Mouse (Mus musculus) v-Abl transformed pro-B cells (cell line): ENCODE measurements around the gene Cacna1c.
"Not testable (repeated sequence)": the region's sequence is repeated elsewhere in the genome, so short reads cannot be mapped to it uniquely, and the experiment has no call there.

Source experiments
- in situ Hi-C, 2 experiments: fragments of 400-800 bp; cut with MboI; formaldehyde crosslinking; loops; one replicate each; pipeline ENCODE4 v1.15.1; 2025; ENCODE audit not compliant: unreplicated experiment in 2 of 2

Cacna1c gene

DNA sequence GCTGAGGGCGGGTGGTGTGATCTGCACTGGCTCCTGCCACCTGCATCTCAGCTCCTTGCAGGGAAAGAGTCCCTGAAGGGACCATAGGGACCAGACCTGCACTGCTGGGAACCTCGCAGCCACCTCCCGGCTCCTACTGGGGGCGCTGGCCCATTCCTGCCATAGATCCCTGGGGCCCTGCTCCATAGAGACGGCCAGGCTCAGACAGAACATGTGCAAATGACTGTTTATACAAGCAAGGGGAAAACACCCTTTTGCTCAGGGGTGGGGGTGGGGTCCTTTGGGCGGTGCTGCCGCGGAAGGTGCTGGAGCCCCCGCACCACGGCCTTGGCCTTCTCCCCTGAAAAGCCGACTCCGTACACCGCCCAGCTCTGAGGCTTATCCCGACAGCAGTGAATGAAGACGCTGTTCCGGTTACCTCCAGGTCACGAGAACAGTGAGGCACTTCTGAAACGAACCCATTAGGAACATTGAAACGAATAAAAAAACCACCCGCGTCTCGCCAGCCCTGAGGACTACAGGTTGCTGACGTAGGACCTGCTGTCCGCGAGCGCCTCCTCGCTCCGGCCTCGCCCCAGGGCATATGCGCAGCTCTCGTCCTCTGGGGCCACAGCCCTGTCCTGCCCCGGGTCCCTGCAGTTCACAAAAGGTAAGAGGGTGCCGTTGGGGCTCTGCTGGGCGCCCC lies 602.7 kb downstream of the Cacna1c start:
- in situ Hi-C loops: no loop called here

DNA sequence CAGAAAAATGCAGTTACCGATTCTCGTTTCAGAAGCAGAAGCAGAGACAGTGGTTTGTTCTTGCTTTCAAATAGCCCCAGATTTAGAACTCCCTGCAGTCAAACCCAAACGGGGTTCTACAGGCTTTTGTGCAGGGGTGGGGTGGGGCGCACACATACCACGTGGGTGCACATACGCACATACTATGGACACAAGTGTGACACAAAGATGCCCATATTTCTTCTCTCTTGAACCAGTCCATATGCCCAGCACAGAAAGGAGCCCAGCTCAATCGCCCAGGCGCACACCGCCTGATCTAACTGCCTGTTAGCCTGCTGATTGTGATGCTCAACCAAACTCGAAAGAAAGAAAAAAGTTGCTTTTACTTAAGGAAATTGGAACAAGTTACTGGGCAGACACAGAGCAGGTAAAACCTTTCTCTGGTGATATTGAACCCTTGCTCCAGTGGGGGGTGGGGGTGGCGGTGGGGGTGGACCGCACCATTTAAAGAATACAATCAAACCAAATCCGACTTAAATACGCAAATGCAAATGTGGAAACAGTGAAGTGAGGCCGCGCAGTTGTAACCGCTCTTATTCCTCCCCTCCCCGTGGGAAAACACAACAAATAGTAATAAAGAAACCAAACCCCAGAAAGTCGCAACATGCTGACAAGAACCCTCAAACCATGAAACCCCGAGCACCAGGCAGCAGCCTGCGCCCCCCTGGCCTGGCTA lies 603.4 kb downstream of the Cacna1c start:
- in situ Hi-C loops: no loop called here

DNA sequence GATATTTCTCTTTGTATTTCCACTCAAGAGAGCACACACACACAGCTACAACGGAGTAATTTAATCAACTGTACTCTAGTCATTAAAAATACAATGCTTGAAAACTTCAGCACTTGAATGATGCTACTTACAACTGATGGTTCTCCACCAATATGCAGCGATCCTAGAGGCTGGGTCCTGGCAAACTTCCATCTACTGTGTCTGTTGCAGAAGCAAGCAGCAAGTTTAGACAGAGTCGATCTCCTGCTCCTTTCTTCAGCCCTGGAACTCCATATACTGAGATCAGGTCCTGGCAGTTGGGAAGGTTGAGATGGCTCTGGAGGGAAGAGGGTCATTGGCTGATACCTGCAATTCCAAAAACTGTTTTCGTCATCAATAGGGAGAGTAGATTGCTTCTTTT lies 617.5 kb downstream of the Cacna1c start:
- in situ Hi-C loops: not testable (repeated sequence)

DNA sequence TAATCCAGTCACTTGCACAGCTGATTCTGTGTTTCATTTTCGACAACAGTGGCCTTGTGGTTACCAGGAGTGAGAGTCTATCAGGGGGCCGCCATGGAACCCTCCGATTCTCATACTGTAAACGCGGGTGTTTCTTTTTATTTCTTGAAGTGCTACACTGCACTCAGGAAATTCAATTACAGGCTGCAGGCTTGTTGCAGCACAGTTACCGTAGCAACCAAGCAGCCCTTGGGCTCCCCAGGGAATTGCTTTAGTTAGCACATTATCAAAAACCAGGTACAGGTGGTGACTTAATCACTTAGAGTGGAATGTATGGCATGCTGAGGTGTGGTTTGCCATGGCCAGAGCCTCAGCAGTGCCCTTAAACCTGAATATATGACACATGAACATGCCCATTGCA lies 621.9 kb downstream of the Cacna1c start:
- in situ Hi-C loops: loop anchor here in 1 of 2 experiments (25.0 kb wide), 2 partner anchors 387 to 863 kb away; partner anchors contain the start of gene Ret

DNA sequence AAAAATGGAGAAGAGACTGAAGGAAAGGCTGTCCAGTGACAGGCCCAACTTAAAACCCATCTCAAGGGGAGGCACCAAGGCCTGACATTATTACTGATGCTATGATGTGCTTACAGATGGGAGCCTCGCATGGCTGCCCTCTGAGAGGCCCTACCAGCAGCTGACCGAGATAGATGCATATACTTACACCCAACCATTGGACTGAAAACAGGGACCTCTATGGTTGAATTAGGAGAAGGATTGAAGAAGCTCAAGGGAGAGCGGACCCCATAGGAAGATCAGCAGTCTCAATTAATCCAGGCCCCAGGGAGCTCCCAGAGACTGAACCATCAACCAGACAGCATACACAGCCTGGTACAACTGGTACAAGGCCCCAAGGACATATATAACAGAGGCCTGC lies 628.4 kb downstream of the Cacna1c start:
- in situ Hi-C loops: loop anchor here in 1 of 2 experiments (25.0 kb wide), 2 partner anchors 381 to 869 kb away; partner anchors contain the start of gene Ret

DNA sequence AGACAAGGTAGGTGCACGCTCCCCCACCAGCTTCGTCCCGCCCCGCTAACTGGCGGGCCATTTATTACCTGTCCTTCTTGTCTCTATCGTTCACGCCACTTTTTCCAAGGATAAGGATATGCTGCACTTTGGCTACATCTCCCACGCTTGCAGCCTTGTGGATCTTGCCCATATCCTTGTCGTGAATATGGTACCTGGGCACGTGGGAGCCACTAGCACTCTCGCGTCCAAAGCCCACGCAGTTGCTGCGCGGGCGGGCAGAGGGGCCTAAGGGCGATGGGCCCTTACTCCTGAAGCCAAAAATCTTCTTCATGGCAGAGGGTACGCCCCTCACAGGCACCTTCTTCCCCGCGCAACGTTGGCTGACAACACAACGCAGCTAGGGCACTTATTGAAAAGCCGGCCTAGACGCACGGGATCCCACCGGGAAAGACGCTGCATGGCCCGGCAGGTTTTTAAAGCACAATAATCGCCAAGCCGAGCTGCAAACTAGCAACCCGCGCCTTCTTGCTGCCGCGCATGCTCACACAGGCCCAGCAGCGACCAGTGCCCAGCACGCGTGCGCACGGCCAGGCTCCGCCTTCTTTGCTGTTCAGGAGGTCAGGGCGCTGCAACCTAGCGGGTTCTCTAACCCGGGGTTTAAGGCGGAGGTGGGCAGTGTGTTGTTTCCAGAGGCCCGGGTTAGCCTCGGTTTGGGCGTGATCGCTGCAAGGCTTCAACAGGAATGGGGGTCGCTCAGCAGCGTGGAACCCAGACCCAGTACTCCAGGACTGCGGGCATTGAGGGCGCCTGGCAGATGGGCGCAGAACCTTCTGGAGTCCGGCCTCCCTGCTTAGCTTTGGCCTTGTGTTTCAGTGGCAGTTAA lies 634.2 kb downstream of the Cacna1c start, which contains the start of gene Ankrd26:
TSS of gene Ankrd26 (minus strand) at position 482 of the 865 bp plus-strand sequence.
- in situ Hi-C loops: loop anchor here in 1 of 2 experiments (25.0 kb wide), 2 partner anchors 375 to 875 kb away; partner anchors contain the start of gene Ret

DNA sequence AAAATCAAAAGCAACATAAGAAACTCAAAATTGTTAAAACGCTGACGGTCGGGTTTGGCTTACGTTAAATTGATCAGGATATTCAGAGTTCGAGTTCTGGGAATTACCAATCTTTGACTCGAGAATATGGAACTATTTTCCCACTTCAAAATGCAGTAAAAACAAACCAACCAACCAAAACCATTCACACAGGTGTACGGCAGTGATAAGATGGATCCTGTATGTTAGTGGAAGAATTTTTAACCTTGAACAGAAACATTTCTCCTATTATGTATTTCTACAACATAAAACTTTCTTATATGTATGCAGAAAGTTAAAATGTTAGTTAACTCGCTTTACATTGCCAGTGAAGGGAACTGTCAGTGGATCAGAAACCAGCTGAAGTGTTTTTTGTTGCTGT lies 635.0 kb downstream of the Cacna1c start:
- in situ Hi-C loops: loop anchor here in 1 of 2 experiments (25.0 kb wide), 2 partner anchors 374 to 876 kb away; partner anchors contain the start of gene Ret

DNA sequence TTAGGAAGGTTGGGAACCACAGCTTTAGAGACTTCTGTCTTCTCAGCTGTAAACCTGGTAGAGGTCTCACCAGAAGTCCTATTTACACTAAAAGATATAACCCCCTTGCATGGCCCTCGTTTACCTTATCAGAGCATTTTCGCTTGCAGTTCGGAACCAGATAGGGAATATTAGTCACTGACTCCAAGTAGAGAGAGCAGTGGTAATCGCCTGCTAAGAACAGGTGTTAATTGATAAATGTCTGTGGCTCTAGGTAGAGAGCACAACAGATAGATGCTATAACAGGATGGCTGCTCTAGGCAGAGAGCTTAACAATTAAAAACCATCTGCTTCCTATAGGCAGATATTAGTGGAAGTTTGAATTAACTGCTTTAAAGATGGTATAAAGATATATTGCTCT lies 657.6 kb downstream of the Cacna1c start:
- in situ Hi-C loops: no loop called here
